Mouse (Mus musculus) adrenal gland (tissue): Measurements from ENCODE around the gene Vwf.

ENCODE experiments used
- intact Hi-C: fragments of 180-260 bp; cut with DNase I; formaldehyde crosslinking; loops from one replicate; pipeline ENCODE4 v1.15.1; 2025

Gene Vwf

DNA sequence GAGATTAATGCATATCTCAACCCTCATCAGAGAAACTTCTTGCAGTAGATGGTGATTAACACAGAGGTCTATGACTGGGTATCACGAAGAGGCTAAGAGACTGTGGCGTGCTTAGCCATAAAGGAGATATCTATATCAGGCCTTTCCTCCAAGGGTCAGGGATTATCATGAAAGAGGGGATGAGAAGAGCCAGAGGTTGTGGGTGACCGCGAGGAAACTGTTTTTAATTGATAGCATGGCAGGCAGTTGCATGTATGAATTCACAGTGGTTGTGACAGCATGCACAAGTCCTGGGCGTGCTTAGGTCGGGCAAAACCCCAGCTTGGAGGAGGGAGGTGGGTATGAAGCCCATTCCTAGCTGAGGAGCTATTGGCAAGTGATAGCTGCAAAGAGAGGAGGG, 5.3 kb upstream of the Vwf start:
- intact Hi-C loops: no loop called here

DNA sequence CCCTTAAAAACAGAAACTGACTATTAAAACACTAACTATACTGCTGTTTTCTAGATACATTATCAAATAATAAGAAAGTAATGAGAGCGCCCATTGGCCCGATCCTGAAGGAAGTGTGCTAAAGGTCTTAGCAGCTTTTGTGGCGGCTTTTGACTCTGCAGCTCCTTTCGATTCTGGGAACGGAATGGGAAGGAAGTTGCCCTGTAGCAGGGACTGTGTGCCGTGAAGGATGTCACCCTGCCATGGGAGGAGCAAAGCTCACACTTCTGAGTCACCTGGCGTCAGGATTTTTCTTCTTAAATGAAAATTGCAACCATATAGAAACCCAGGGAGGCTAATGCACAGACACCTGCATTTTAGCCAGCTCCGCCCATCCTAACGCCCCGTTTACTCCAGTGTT, 1.8 kb downstream of the Vwf start:
- intact Hi-C loops: no loop called here

DNA sequence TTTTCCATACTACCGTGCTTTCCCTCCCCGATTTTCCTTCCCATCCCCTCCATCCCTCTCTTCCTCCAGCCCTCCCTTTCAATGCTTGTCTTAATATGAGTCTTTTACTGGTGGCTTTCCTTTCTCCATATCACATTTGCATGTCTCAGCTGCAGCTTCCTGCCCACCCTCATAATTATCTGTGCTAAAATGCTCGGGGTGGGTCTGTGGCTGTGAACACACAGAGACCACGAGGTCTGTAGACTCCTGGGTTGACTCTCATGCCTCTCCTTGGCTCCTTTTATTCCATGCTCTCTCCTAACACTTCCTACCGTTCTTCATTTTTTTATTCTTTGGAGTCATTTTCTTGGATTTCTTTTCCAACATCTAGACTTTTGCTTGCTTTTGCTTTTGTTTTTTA, 3.6 kb downstream of the Vwf start:
- intact Hi-C loops: no loop called here

DNA sequence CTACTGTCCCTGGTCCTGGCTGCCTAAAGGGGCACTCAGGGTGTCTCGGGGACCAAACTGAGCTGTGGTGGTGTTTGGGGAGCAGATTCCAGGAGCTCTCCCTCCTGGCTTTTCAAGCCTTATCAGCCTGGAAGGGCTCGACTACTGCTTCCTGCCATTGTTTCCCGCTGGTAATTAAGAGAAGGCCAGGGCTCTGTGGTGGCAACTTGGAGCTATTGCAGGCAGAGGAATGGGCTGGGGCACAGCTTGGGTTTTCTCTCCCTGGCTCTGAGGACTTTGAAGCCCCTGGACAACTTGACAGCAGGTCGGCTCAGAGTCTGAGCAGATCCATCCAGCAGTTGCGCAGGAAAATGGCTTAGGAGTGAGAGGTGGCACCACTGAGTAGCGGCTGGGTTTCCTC, 6.2 kb downstream of the Vwf start:
- intact Hi-C loops: no loop called here

DNA sequence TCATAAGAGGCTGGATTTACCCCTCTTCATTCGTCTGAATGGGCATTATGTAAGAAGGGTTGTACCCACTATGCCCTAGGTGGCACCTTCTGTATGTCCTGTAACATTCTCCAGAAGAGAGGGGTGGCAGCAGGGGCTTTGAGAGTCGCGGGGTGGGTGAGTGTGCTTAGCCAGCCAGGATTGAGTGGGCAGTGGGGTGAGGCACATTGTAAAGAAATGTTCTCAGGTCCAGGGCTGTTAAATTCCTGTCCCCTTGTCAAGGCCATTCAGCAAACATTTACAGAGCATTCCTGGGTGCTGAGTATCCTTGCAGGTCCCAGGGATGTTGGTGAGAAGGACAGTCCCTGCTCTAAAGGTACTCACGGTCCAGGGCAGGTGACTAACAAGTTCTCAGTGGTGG, 7.0 kb downstream of the Vwf start:
- intact Hi-C loops: no loop called here

DNA sequence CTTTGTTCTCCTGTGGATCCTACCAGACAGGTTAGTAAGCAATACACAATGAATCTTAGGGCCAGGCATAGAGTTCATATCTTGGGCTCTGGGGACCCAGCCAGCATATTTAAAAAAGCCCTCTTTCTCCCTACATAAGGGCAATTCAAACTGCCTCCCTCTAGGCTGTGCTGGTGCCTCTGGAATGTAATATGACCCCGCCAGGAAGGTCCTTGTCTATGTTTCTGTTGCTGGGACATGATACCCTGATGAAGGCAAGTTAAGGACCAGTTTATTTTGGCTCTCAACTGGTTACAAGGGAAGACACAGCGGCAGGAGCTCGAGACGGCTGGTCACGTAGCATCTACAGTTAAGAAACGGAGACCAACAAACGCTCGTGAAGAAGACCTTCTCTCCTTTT, 12.3 kb downstream of the Vwf start:
- intact Hi-C loops: no loop called here

DNA sequence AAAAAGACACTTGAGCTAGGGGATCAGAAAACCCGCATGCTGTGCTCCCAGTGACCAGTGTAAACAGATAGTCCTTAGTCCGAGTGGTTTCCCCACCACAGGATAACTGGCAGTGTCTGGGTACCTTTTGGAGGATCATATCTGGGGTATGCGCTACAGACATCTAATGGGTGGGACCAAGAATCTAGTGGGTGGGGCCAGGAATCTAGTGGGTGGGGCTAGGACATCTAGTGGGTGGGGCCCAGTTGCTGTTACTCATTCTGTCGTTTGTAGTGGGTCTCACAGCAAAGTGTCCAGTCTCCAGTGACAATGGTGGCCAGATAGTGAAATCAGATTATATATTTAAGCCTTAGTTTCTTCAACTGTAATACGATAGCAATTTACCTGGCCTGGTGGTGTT, 14.5 kb downstream of the Vwf start:
- intact Hi-C loops: no loop called here

DNA sequence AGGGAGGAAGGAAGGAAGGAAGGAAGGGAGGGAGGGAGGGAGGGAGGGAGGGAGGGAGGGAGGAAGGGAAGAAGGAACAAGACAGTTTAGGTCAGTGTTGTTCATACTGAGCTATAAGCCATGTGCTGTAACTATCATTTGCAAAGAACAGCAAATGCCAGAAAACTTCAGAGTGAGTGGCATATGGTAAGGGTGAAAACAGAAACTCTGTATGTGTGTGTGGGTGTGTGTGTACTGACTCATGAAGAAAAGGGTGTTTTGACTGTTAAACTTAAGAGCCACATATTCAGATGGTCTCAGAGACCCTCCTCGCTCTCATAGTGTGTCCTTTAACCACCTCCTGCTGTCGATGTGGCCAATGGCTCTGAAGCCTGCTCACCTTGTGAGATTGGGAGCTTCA, 14.9 kb downstream of the Vwf start:
- intact Hi-C loops: no loop called here

DNA sequence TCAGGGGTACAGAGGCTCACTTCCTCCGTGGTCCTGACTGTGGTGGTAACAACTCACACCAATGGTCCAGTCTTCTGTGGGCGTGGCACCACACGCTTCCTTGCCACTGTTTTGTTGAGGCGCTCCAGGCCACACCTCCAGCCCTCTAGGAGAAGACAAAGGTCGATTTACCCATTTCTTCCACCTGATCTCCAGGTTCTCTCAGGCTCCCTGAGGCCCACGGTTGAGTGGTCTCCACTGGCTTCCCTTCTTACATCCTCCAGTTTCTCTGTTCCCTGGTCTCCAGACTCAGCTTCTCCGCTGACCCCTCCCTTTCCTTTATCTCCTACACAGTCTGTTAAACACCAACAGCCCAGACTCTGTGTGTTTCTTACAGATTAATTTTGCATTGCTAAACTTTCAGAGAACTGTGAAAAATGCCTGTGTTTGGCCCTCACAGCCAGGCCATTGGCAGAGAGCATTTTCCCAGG, 18.3 kb downstream of the Vwf start:
- intact Hi-C loops: no loop called here

DNA sequence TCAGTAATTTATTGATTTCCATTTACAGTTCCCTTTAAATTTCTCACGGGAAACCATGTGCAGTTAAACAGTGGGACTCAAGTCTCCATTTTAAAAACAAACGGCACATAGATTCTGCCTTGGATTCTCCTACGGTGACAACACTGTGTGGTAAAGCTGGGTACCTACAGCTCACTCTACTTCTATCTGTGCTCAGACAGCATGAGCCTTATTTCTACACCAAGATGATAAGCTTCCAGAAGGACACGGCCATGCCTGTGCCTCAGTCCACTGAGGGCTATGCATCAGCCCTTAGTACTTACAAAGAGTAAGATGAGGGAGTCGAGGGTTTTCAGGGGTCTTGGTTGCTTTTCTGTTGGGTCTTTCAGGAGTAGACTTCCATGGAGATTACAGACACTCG, 18.8 kb downstream of the Vwf start:
- intact Hi-C loops: no loop called here

DNA sequence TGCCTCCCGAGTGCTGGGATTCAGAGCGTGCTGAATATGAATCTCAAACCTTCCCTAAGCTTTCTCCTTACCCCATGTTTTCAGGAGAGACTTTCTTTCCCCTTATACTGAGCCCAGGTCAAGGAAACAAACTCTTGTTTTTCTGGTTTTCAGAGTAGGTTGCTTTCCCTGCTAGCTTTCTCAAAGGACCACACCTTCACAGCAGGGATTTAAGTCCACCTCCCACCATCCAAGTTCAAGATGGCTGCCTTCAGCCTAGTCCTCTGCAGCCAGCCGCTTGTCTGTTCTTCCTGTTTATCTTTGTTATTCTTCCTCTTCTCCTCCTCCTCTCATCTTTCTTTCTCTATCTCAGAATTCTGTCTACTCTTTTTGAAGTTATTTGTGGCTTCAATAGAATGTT, 20.1 kb downstream of the Vwf start:
- intact Hi-C loops: no loop called here

DNA sequence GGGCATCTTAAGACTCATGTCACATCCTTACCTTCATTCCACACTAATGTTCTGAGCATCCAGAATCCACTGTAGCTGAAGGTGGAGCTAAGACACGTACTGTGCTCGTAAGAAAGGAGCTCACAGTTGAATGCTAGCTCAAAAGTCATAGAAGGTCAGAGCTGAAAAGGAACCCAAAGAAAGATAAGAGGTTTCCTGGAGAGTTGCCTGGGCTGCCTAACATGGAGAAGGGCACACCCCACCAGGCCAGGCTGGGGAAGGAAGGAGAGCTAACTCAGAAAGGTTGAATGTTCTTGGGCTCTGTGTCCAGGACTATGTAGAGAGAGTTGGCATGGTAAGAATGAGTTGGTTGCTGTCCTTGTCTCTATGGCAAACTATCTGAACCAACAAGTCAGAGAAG, 21.8 kb downstream of the Vwf start:
- intact Hi-C loops: no loop called here

DNA sequence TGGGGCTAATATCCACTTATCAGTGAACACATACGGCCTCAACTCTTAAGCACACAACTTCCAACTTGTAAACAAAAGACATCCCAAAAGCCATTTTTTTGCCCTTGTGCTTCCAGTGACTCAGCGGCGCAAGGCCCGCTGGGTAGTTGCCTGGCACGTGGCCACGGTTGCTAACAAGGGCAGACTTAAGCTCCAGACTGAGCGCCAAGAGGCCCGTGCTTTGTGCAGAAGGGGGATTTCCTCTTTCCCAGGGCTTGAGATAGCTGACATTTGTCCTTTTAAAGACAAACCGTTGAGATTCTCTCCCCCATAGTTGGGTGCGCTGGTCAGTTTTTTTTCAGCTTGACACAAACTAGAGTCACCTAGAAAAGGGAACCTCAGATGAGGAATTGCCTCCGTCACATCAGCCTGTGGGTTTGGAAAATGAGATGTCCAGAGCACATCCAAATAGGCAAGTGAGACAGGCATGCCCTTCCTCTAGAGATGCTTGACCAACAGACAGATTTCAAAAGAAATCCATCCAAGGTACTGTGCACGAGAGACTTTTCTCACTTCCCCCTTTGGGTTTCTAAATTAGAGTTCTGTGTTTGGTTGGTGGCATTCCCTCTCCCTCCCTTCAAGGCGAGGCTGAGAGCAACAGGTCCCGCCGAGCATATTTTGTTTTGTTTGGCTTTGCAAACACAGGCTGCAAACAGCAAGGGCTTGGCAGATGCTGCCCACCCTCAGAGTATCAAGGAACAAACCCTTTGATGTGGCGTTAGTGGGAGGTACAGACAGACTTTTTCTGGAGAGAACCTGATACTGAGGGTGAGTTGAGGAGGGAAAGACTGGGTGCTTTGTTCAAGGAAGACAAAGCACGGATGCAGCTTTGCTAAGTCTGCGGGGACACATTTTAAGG, 26.0 kb downstream of the Vwf start:
- intact Hi-C loops: no loop called here

DNA sequence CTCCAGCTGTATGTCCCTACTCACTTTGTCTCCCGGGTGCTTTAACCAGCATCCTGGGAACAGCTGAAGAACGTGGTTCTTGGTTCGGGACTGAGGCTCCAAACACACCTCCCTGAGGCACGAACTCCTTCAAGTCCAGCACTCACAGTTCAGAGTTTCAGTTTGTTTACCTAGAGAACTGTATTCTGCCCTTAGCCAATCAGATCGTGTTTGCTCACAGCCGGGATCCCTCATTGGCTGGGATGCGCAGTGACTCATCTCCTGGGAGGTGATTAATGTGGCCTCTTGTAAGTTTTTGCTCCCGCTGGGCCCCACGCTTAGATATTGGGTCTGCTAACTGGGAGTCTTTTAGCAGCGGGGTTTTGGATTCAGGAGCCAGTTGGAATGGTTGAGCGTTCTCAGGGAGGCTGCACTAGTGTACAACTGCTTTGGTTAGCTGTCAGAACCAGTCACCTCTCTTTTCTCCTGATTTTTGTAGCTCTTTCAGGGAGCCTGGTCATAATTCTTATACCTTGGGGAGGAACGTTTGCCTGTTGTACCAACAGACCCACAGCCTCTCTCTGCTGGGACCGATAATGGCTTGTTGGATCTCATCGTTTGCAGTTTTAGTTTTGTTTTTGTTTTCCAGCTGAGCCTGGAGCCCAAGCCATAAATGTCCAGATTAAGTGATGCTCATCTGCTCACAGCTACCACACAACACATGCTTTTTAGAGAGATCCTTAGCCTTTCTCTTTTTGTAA, 26.8 kb downstream of the Vwf start:
- intact Hi-C loops: no loop called here

DNA sequence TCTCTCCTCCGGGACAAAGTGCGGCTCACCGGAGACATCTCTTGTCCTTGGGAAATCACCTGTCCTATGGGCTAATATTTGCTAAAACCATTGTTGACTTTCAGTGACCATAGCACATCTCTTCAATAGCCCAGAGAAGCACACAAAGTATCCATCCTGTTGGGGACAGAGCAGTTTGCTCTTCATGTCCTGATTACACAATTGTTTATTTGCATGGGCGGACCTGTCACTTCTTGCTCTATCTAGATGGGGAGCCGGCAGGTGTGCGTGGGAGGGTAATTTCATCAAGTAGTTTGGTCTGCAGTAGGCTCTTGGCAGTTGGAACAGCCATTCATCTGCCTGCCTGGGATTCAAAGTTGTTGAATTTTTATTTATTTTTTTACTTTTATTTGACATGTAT, 28.5 kb downstream of the Vwf start:
- intact Hi-C loops: no loop called here

DNA sequence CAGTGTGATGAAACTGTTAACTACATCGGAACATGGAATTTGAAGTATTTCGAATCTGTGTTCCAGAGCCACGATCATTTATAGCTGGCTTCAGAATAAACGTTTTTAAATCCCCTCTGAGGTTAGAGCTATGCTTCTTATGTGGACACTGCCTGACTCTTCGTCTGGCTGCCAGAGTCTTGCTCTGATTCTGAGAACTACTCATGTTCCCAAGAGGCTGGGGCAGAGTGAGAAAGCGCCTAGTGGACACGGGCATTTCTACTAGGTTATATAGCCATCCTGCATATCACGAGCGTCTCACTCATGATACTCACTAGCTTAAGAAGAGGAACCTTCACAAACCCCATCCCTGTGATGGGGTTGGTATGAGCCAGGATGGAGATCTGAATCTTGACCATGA, 30.7 kb downstream of the Vwf start:
- intact Hi-C loops: no loop called here

DNA sequence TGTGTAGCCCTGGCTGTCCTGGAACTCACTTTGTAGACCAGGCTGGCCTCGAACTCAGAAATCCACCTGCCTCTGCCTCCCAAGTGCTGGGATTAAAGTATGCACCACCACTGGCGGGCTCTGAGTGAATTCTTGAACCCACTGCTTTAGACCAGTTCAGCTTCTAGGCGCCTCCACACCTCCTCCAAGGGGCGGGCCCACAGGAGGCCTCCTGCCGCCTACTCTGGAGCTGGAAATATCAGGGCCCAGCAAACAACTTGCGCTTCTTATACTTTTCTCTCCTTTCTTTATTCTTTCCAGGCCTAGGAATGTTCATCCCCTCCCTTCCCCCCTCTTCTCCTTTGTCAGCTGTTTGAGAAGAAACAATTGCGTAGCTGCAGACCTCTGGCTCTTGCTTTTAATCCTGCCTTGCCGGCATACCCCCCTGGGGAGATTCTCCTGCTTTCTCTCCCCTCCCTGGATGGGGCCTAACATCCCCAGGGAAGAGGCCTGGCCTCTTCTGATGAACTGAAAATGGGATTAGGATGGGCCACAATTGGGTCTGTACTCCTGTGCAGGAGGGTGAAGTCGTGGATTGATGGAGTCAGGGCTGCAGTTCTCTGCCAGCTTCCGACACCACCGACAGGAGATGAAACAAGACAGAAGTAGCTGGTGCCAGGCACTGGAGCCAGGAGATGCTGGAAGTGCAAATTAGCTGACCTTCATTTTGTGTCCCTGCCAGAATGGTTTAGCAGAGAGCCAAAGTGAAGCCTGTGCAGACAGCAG, 31.5 kb downstream of the Vwf start:
- intact Hi-C loops: no loop called here

DNA sequence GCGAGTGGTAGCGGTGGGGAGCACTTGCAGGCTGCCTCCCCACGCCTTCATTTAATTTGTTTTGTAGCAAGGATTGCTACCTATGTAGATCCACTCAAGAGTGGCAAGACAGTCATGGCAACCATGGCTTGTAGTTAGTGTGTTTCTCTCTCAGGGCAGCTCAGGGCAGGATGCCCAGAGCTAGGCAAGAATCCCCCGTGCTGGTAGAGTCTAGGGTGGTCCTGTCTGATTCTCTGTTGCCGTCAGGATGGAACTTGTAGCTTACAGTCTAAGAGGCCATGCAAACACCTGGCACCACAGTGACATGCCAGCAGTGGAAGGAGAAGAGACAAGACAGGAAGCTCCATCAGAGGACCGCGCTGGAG, 32.1 kb downstream of the Vwf start:
- intact Hi-C loops: no loop called here

DNA sequence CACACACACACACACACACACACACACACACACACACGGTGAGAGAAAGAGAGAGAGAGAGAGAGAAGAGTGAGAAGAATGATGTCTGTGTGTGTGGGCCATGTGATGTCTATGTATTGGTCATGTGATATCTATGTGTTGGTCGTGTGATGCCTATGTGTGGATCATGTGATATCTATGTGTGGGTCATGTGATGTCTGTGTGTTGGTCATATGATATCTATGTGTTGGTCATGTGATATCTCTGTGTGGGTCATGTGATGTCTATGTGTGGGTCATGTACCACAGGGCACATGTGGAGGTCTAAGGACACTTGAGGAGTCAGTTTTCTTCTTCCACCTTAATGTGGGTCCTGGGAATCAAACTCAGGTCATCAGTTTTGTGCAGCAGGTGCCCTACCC, 33.3 kb downstream of the Vwf start:
- intact Hi-C loops: no loop called here

DNA sequence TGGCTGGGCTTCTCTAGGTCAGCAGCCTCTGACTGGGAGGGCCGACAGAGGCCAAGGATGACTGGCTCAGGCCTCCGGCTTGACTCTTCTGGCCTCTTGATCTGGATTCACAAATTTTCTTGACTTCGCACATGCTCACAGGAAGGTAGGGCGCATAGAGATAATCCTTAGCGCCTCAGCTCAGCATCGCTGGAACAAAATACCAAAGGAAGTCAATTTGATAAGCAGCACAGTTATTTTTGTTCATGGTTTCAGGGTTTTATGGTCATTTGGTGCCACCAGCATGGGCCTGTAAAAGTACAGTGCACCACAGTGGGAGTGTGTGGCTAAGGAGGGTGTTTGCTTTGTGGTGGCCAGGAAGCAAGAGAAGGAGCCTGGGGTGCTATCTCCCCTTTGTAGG, 37.1 kb downstream of the Vwf start:
- intact Hi-C loops: no loop called here

DNA sequence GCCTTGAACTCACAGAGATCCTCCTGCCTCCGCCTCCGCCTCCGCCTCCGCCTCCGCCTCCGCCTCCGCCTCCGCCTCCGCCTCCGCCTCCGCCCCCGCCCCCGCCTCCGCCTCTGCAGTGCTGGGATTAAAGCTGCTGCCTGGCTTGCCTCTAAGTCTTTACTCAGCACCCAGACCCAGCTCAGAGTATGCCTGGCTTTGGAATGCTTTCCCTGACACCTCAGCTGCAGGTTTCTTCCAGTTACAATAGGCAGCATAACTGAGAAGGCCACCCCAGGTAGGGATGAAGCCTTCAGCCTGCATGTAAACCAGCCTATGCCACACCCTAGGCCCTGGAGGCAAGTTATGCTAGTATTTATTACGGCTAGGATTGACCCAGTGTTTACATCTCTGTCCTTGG, 37.7 kb downstream of the Vwf start:
- intact Hi-C loops: no loop called here

DNA sequence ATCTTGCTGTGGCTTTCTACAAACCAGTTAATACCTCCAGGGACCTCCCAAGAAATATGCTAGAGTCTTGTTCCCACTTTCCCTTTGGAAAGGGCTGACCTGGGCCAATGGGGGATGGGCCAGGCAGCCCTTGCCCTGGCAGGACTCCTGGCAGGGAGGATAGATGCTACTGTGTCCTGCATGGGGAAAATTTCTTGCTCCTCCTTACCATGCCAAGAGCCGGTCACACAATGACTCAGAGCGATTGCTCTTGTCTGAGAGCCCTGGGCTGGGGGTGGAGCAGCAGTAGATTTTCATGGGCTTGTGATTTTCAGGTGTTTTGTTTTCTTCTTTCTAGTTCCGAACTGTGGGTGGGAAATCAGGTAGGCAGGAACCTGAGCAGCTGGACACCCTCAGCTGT, 39.0 kb downstream of the Vwf start:
- intact Hi-C loops: no loop called here
